Mouse (Mus musculus) midbrain, embryonic 13.5 days (tissue): ENCODE results near the gene Gpc3. TPM values are rescaled to one million over a fixed set of nuclear protein-coding genes. Genes with fewer than 3 reads are reported as not detected.

Experiments used
- ATAC-seq: fragments of 200-750 bp; cut with Nextera tagmentation; 2 replicates; pipeline ENCODE4 v1.8.0; 2017; ENCODE audit warnings: mild to moderate bottlenecking, moderate TSS enrichment, moderate library complexity
- H3K27ac ChIP-seq: fragments of 300-500 bp; sonication (generic); 2 replicates; pipeline ENCODE4 v1.5.1; 2015; ENCODE audit warnings: inconsistent platforms, mild to moderate bottlenecking, moderate library complexity
- H3K27me3 ChIP-seq: fragments of 300-500 bp; sonication (generic); 2 replicates; pipeline ENCODE4 v1.6.1; 2015; ENCODE audit warnings: mild to moderate bottlenecking, inconsistent platforms
- H3K36me3 ChIP-seq: fragments of 300-500 bp; sonication (generic); 2 replicates; pipeline ENCODE4 v1.6.1; 2015; ENCODE audit warnings: mild to moderate bottlenecking, inconsistent platforms
- H3K4me1 ChIP-seq: fragments of 300-500 bp; sonication (generic); replicated peaks from 2 replicates; pipeline ENCODE4 v1.6.1; 2015; ENCODE audit warnings: inconsistent platforms
- H3K4me2 ChIP-seq: fragments of 300-500 bp; sonication (generic); replicated peaks from 2 replicates; pipeline ENCODE4 v1.6.1; 2015; ENCODE audit warnings: moderate library complexity, mild to moderate bottlenecking, inconsistent platforms
- H3K4me3 ChIP-seq: fragments of 300-500 bp; sonication (generic); replicated peaks from 2 replicates; pipeline ENCODE4 v1.5.1; 2015; ENCODE audit warnings: mild to moderate bottlenecking, inconsistent platforms
- H3K9ac ChIP-seq: fragments of 300-500 bp; sonication (generic); replicated peaks from 2 replicates; pipeline ENCODE4 v1.6.1; 2015; ENCODE audit warnings: mild to moderate bottlenecking, inconsistent platforms
- H3K9me3 ChIP-seq: fragments of 300-500 bp; sonication (generic); 2 replicates; pipeline ENCODE4 v1.6.1; 2016; ENCODE audit warnings: mild to moderate bottlenecking, inconsistent platforms
- WGBS: fragments of 180-500 bp; shearing (Covaris S2); methylation state at CpG from one replicate; pipeline ENCODE4 v1.1.7; 2015; 5-methylcytosine and 5-hydroxymethylcytosine counted together
- polyA plus RNA-seq: library from polyadenylated mRNA; unstranded; fragments of >200 nt; fragmentation: Nextera tagmentation; extraction: Ambion mirVana; gene quantifications from 2 replicates; pipeline ENCODE4 v1.2.1, GENCODE M21; 2015

Gene Gpc3
- polyA plus RNA-seq, 1 experiment from 2014 or later: 58.0 TPM

- Histone ChIP-seq H3K27me3 (no peaks in the 10 kb centered on the region), H3K27ac (no peak overlapping the region), H3K4me3 (no peak overlapping the region), H3K9me3 (no peaks in the 10 kb centered on the region), H3K9ac (no peak overlapping the region), H3K36me3 (no peaks in the 10 kb centered on the region), H3K4me2 (no peak overlapping the region), H3K4me1 (no peaks in the 10 kb centered on the region)
- no peak for ATAC-seq
- WGBS: 78% methylated on average over 4 of the region's 4 CpGs
Measured at GRCm38 (mm10) chrX:52320653-52321052, 293.1 kb downstream of the Gpc3 start.

GRCm38 (mm10) chrX:52310976-52311375 lies 302.8 kb downstream of the Gpc3 start:
- no peak overlapping the region for H3K9ac ChIP-seq
- H3K9me3 ChIP-seq: no peaks in the 10 kb centered on the region
- H3K4me1 ChIP-seq: no peaks in the 10 kb centered on the region
- no peak overlapping the region for H3K4me2 ChIP-seq
- no peak for ATAC-seq
- no peaks in the 10 kb centered on the region for H3K36me3 ChIP-seq
- H3K27me3 ChIP-seq: no peaks in the 10 kb centered on the region
- H3K27ac ChIP-seq: no peak overlapping the region
- no peak overlapping the region for H3K4me3 ChIP-seq
- WGBS: 83% methylated on average over 2 of the region's 2 CpGs

GRCm38 (mm10) chrX:52305226-52305625 lies 308.5 kb downstream of the Gpc3 start:
- H3K9me3 ChIP-seq: no peaks in the 10 kb centered on the region
- no peak overlapping the region for H3K9ac ChIP-seq
- H3K4me3 ChIP-seq: no peak overlapping the region
- no peak overlapping the region for H3K4me2 ChIP-seq
- no peaks in the 10 kb centered on the region for H3K36me3 ChIP-seq
- H3K27ac ChIP-seq: no peak overlapping the region
- WGBS: 82% methylated on average over 4 of the region's 4 CpGs
- ATAC-seq: no peak
- H3K4me1 ChIP-seq: no peaks in the 10 kb centered on the region
- no peaks in the 10 kb centered on the region for H3K27me3 ChIP-seq

- no peak for ATAC-seq
Measured at GRCm38 (mm10) chrX:52288792-52289191, 325.0 kb downstream of the Gpc3 start.

GRCm38 (mm10) chrX:52287944-52288343 lies 325.8 kb downstream of the Gpc3 start:
- Histone ChIP-seq H3K27ac (no peak overlapping the region), H3K27me3 (peaks cover 3% of the 10 kb centered on the region; the same call in 1 of the 2 replicates), H3K9ac (no peak overlapping the region), H3K4me3 (no peak overlapping the region), H3K4me1 (no peaks in the 10 kb centered on the region), H3K36me3 (no peaks in the 10 kb centered on the region), H3K4me2 (no peak overlapping the region), H3K9me3 (no peaks in the 10 kb centered on the region)
- WGBS: 80% methylated on average over 6 of the region's 6 CpGs
- ATAC-seq: no peak

More at GRCm38 (mm10) chrX:52288792-52289191, 325.0 kb downstream of the Gpc3 start:
- H3K4me2 ChIP-seq: no peak overlapping the region
- H3K4me1 ChIP-seq: no peaks in the 10 kb centered on the region
- H3K9me3 ChIP-seq: no peaks in the 10 kb centered on the region
- no peak overlapping the region for H3K9ac ChIP-seq
- no peak overlapping the region for H3K27ac ChIP-seq
- no peak overlapping the region for H3K4me3 ChIP-seq
- no peaks in the 10 kb centered on the region for H3K36me3 ChIP-seq
- WGBS: 23% methylated on average over 1 of the region's 1 CpGs
- H3K27me3 ChIP-seq: peaks cover 3% of the 10 kb centered on the region; the same call in 1 of the 2 replicates

GRCm38 (mm10) chrX:52282070-52282469 lies 331.7 kb downstream of the Gpc3 start:
- no peaks in the 10 kb centered on the region for H3K36me3 ChIP-seq
- 84% methylated on average over 4 of the region's 4 CpGs for WGBS
- no peaks in the 10 kb centered on the region for H3K4me1 ChIP-seq
- H3K27ac ChIP-seq: no peak overlapping the region
- no peaks in the 10 kb centered on the region; the same call in 1 of the 2 replicates for H3K27me3 ChIP-seq
- H3K9ac ChIP-seq: no peak overlapping the region
- no peaks in the 10 kb centered on the region for H3K9me3 ChIP-seq
- ATAC-seq: no peak
- H3K4me2 ChIP-seq: no peak overlapping the region
- no peak overlapping the region for H3K4me3 ChIP-seq

GRCm38 (mm10) chrX:52281103-52281900 lies 332.4 kb downstream of the Gpc3 start:
- H3K4me3 ChIP-seq: no peak overlapping the region
- no peaks in the 10 kb centered on the region for H3K36me3 ChIP-seq
- no peaks in the 10 kb centered on the region for H3K27me3 ChIP-seq
- H3K27ac ChIP-seq: no peak overlapping the region
- H3K4me1 ChIP-seq: no peaks in the 10 kb centered on the region
- H3K9ac ChIP-seq: no peak overlapping the region
- no peak for ATAC-seq
- no peaks in the 10 kb centered on the region for H3K9me3 ChIP-seq
- WGBS: 94% methylated on average over 6 of the region's 6 CpGs
- no peak overlapping the region for H3K4me2 ChIP-seq

- Histone ChIP-seq H3K27me3 (no peaks in the 10 kb centered on the region), H3K27ac (no peak overlapping the region), H3K4me3 (no peak overlapping the region), H3K4me1 (no peaks in the 10 kb centered on the region), H3K4me2 (no peak overlapping the region), H3K9ac (no peak overlapping the region), H3K36me3 (no peaks in the 10 kb centered on the region), H3K9me3 (no peaks in the 10 kb centered on the region)
- no peak for ATAC-seq
- 84% methylated on average over 3 of the region's 3 CpGs for WGBS
Measured at GRCm38 (mm10) chrX:52278687-52279359, 334.9 kb downstream of the Gpc3 start.

GRCm38 (mm10) chrX:52277599-52277998 lies 336.2 kb downstream of the Gpc3 start:
- H3K4me3 ChIP-seq: no peak overlapping the region
- WGBS: 23% methylated on average over 1 of the region's 1 CpGs
- no peaks in the 10 kb centered on the region for H3K4me1 ChIP-seq
- H3K4me2 ChIP-seq: no peak overlapping the region
- no peaks in the 10 kb centered on the region for H3K27me3 ChIP-seq
- no peak overlapping the region for H3K9ac ChIP-seq
- no peak for ATAC-seq
- no peak overlapping the region for H3K27ac ChIP-seq
- H3K36me3 ChIP-seq: no peaks in the 10 kb centered on the region
- H3K9me3 ChIP-seq: no peaks in the 10 kb centered on the region

- Histone ChIP-seq H3K27me3 (peaks cover 4% of the 10 kb centered on the region; the same call in 1 of the 2 replicates), H3K27ac (no peak overlapping the region), H3K9me3 (no peaks in the 10 kb centered on the region), H3K36me3 (no peaks in the 10 kb centered on the region), H3K9ac (no peak overlapping the region), H3K4me3 (no peak overlapping the region), H3K4me1 (no peaks in the 10 kb centered on the region), H3K4me2 (no peak overlapping the region)
- no peak for ATAC-seq
- 81% methylated on average over 7 of the region's 7 CpGs for WGBS
Measured at GRCm38 (mm10) chrX:52273016-52273415, 340.7 kb downstream of the Gpc3 start.

- Histone ChIP-seq H3K27ac (no peak overlapping the region), H3K4me1 (no peaks in the 10 kb centered on the region), H3K4me3 (no peak overlapping the region), H3K4me2 (no peak overlapping the region), H3K9ac (no peak overlapping the region), H3K9me3 (no peaks in the 10 kb centered on the region), H3K36me3 (no peaks in the 10 kb centered on the region), H3K27me3 (no peaks in the 10 kb centered on the region)
- WGBS: 90% methylated on average over 11 of the region's 11 CpGs
- ATAC-seq: no peak
Measured at GRCm38 (mm10) chrX:52261991-52262390, 351.8 kb downstream of the Gpc3 start.

GRCm38 (mm10) chrX:52261546-52261945 lies 352.2 kb downstream of the Gpc3 start:
- H3K4me2 ChIP-seq: no peak overlapping the region
- H3K4me3 ChIP-seq: no peak overlapping the region
- no peaks in the 10 kb centered on the region for H3K36me3 ChIP-seq
- WGBS: 82% methylated on average over 7 of the region's 7 CpGs
- ATAC-seq: no peak
- no peak overlapping the region for H3K27ac ChIP-seq
- no peaks in the 10 kb centered on the region for H3K27me3 ChIP-seq
- H3K9ac ChIP-seq: no peak overlapping the region
- H3K4me1 ChIP-seq: no peaks in the 10 kb centered on the region
- no peaks in the 10 kb centered on the region for H3K9me3 ChIP-seq
